Mouse (Mus musculus) G1E (cell line): Measurements from ENCODE around the gene Traf3ip2.

Source experiments
- CTCF ChIP-seq: IDR thresholded peaks from 2 replicates; pipeline ENCODE4 v1.5.1; 2012; ENCODE audit warnings: low read depth, low read length, inconsistent platforms, mixed read lengths
- GATA1 ChIP-seq: IDR thresholded peaks from 2 replicates; pipeline ENCODE4 v1.6.1; 2012; ENCODE audit warnings: borderline replicate concordance, low read length, inconsistent platforms, mixed read lengths
- POLR2AphosphoS5 ChIP-seq: IDR thresholded peaks from 2 replicates; pipeline ENCODE4 v1.6.1; 2012; ENCODE audit warnings: low read depth, low read length, inconsistent platforms; ENCODE audit not compliant: insufficient replicate concordance

DNA sequence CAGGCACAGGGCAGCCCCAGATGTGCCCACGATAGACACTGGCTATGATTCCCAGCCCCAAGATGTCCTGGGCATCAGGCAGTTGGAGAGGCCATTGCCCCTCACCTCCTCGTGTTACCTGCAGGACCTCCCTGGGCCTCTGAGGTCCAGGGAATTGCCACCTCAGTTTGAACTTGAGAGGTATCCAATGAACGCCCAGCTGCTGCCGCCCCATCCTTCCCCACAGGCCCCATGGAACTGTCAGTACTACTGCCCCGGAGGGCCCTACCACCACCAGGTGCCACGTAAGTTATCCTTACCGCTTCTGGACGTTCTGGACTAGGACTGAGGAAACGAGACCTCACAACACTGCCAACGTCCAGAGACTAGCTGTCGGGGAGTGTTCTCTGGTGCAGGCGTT lies 13.6 kb downstream of the Traf3ip2 start:
- TF ChIP-seq CTCF (no peak), POLR2AphosphoS5 (no peak), GATA1 (no peak)
